ENCODE assay signal across 8 mouse cellular contexts in genomic region chr2:6118246-6118645, GRCm38 (mm10). TPM values are rescaled to one million over a fixed set of nuclear protein-coding genes. Genes with fewer than 3 reads are reported as not detected.
DNase-seq lines count a peak whose midpoint lies in the region; ATAC-seq lines count a peak whose summit lies in the region.

No protein-coding gene starts in this region.

- WGBS in kidney, embryonic 14.5 days = 82% methylated on average over 10 of the region's 10 CpGs
- 54% methylated on average over 10 of the region's 10 CpGs for WGBS in stomach, embryonic 16.5 days

- ATAC-seq in kidney, embryonic 14.5 days (ENCODE audit: low FRiP score, low TSS enrichment) = 0 out of 2 replicates have a peak, but pooled peaks have one; percentile 32
- peak; percentile 94 for ATAC-seq in stomach, embryonic 16.5 days (ENCODE audit: insufficient read depth, low FRiP score)

- no peak overlapping the region for H3K4me3 ChIP-seq in kidney, embryonic 14.5 days (ENCODE audit: low read length)
- no peak overlapping the region for H3K4me3 ChIP-seq in stomach, embryonic 16.5 days (replicated peaks; ENCODE audit: low read length)

- no peak overlapping the region for H3K27ac ChIP-seq in kidney, embryonic 14.5 days (ENCODE audit: low read depth, low read length)
- H3K27ac ChIP-seq in stomach, embryonic 16.5 days (ENCODE audit: low read length) = peak overlapping the region; percentile 71; the same call in 1 of the 2 replicates

- no peaks in the 10 kb centered on the region for H3K27me3 ChIP-seq in kidney, embryonic 14.5 days (ENCODE audit: control insufficient read depth, insufficient read depth, low read length)
- no peaks in the 10 kb centered on the region for H3K27me3 ChIP-seq in stomach, embryonic 16.5 days (ENCODE audit: control insufficient read depth, insufficient read depth, low read length)

- H3K9me3 ChIP-seq in kidney, embryonic 14.5 days (ENCODE audit: control insufficient read depth, low read length) = no peaks in the 10 kb centered on the region
- H3K9me3 ChIP-seq in stomach, embryonic 16.5 days (replicated peaks; ENCODE audit: control insufficient read depth, low read length) = no peaks in the 10 kb centered on the region

- H3K36me3 ChIP-seq in kidney, embryonic 14.5 days (ENCODE audit: control insufficient read depth, insufficient read depth, low read length) = no peaks in the 10 kb centered on the region
- H3K36me3 ChIP-seq in stomach, embryonic 16.5 days (ENCODE audit: control insufficient read depth, insufficient read depth, low read length) = no peaks in the 10 kb centered on the region

- DNase-seq in right cerebral cortex, postnatal 36 days (ENCODE audit: low spot score in 2 of 2) = peak; percentile 6 to 7
- DNase-seq in right cerebral cortex, postnatal 25 days = no peak
- peak; percentile 66 for DNase-seq in gonadal fat pad, adult 2 months (ENCODE audit: low read depth)
- no peak for DNase-seq in layer of hippocampus, adult 18-20 months (ENCODE audit: low spot score in 2 of 2)
- no peak for DNase-seq in left cerebral cortex, postnatal 36 days (ENCODE audit: low spot score in 2 of 2)
- no peak for DNase-seq in layer of hippocampus, adult 9-11 months

- H3K4me2 ChIP-seq in kidney, embryonic 14.5 days (replicated peaks; ENCODE audit: low read depth, low read length) = no peak overlapping the region
- H3K4me2 ChIP-seq in stomach, embryonic 16.5 days (ENCODE audit: low read depth, low read length) = no peak overlapping the region

- 0 out of 2 replicates have a peak, but pooled peaks cover 3% of the 10 kb centered on the region for H3K4me1 ChIP-seq in kidney, embryonic 14.5 days (ENCODE audit: control insufficient read depth, insufficient read depth, low read length)
- H3K4me1 ChIP-seq in stomach, embryonic 16.5 days (ENCODE audit: control insufficient read depth, insufficient read depth, low read length) = peaks cover 10% of the 10 kb centered on the region; the same call in 1 of the 2 replicates

- H3K9ac ChIP-seq in kidney, embryonic 14.5 days (ENCODE audit: low read depth, low read length) = no peak overlapping the region
- no peak overlapping the region for H3K9ac ChIP-seq in stomach, embryonic 16.5 days (ENCODE audit: low read length)

- intact Hi-C loops in left cerebral cortex, postnatal 36 days (cut with DNase I) = no loop called here

RNA-seq across cellular contexts. Expression of gene Proser2, which starts 11.8 kb away (rescaled TPM):
- polyA plus RNA-seq in gonadal fat pad, adult 2 months (2012; rRNA removed) = 4.0 and 5.1 TPM in 2 replicates
- polyA plus RNA-seq in kidney, embryonic 14.5 days (2014; fragmentation: Nextera tagmentation; extraction: Ambion mirVana) = 10.5 and 11.3 TPM in 2 replicates
- 29.0 and 34.5 TPM in 2 replicates for polyA plus RNA-seq in stomach, embryonic 16.5 days (2015; fragmentation: Nextera tagmentation; extraction: Ambion mirVana)
- 1 to 10 TPM; 1.9 to 2.5 TPM for total RNA-seq in layer of hippocampus, adult 18-20 months (2021)
- 1 to 10 TPM; 3.1 to 3.4 TPM for total RNA-seq in left cerebral cortex, postnatal 36 days (2021)

Comparison
In these comparisons a context has a peak if more than half of its experiments do, and no peak if none do; other contexts are left out.
1. DNase-seq: peak in right cerebral cortex, postnatal 36 days (2 of 2) and gonadal fat pad, adult 2 months (single experiment); none in right cerebral cortex, postnatal 25 days (single experiment), layer of hippocampus, adult 18-20 months (0 of 2), left cerebral cortex, postnatal 36 days (0 of 2) and layer of hippocampus, adult 9-11 months (single experiment).